Mouse (Mus musculus) spleen, postnatal 36 days (tissue): Measurements from ENCODE around the gene 6030408B16Rik.
A peak's percentile ranks its signal among the peaks of the same experiment; 100 is the strongest.

Source experiments
- DNase-seq, 2 experiments: peaks; one replicate each; pipeline ENCODE4 v3.0.0; 2022; ENCODE audit warnings: low spot score in 2 of 2, mixed read lengths in 1 of 2

The 6030408B16Rik gene

DNA sequence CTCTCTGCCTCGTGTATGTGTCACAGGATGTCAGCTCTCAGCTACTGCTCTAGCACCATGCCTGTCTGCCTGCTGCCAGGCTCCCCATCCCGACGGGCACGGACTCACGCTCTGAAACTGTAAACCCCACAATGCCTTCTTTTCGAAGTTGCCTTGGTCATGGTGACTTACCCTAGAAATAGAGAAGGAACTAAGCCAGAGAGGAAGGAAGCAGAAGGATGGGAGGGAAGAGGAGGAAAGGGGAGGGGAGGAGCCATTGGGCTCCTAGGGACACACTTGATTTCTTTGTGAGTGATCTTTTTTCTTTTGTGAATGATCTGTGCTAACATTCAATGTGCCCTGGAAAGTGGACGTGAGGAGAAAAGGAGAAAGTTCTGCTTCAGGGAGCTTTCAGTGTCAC is 5.0 kb downstream of the 6030408B16Rik start:
- DNase-seq: no peak

GRCm38 (mm10) chr15:101298550-101298949 is 5.5 kb downstream of the 6030408B16Rik start:
- DNase-seq: no peak

- DNase-seq: no peak
Measured at GRCm38 (mm10) chr15:101299480-101299960, 6.5 kb downstream of the 6030408B16Rik start.

DNA sequence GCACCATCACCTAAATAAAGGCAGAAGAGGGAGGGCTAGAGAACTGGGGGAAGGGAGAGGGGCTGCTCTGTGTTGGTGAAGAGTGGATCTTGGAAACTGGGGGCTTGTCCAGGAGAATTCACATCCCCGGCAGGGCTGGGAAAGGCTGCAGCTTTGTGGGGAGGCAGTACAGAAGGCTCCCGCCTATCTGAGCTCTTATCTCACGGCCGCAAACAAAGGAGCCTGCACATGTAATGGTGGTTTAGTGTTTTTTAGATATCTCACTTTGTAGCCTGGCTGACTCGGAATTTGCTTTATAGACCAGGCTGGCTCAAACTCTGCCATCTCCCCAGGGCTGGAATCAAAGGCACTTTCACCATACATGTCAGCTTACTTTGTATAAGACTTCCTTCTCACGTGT is 7.1 kb downstream of the 6030408B16Rik start:
- no peak for DNase-seq

GRCm38 (mm10) chr15:101302201-101302600 is 9.2 kb downstream of the 6030408B16Rik start:
- DNase-seq: no peak

- DNase-seq: no peak
Measured at GRCm38 (mm10) chr15:101303830-101304229, 10.8 kb downstream of the 6030408B16Rik start.

DNA sequence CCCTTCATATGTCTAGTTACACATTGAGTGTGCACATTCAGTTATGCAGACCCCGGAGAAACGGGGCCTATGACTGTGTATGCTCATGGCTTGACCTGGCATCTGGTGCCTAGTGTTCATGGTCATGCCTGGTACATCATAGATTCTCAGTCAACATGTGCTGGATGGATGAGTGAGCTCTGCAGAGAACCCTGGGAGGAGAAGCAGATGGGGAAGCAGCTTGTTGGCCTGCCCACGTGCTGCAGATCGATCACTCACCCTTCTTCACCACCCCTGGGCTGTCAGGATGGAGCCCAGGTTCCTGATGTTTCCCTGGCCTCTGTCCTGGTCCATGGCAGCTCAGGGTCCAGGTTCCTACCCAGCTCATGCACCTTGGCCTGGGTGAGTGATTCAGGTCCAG is 13.4 kb downstream of the 6030408B16Rik start:
- no peak for DNase-seq

- DNase-seq: no peak
Measured at GRCm38 (mm10) chr15:101308440-101309348, 15.7 kb downstream of the 6030408B16Rik start.

DNA sequence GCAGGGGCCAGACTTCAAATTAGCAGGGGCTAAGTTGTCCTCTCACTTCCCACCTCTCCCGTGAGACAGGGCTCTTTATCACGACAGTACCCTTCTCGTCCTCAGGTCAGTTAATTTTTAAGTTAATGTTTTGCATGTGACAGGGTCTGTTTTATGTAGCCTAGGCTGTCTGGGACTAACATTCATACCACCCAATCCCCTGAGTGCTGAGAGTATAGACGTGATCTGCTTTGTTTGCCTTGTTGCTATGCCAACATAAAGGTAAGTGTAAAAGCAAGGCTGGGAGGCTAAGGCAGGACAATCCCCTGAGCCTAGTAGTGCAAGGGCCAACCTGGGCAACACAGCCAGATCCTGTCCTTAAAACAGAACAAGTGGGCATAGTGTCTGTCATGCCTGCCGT is 16.5 kb downstream of the 6030408B16Rik start:
- DNase-seq: no peak

- no peak for DNase-seq
Measured at GRCm38 (mm10) chr15:101311087-101311770, 18.2 kb downstream of the 6030408B16Rik start.

DNA sequence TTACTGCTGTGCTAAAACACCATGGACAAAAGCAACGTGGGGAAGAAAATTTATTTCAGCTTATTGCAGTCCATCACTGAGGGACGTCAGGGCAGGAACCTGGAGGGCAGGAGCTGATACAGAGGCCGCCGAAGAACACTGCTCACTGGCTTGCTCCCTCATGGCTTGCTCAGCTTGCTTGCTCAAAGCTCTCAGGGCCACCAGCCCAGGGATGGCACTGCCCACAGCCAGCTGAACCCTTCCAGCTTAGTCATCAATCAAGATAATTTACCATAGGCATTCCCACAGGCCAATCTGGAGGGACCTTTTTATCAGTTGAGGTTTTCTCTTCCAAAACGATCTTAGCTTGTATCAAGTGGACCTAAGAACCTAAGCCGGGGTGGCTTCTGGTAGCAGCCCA is 19.0 kb downstream of the 6030408B16Rik start:
- no peak for DNase-seq

- no peak for DNase-seq
Measured at GRCm38 (mm10) chr15:101315378-101315777, 22.4 kb downstream of the 6030408B16Rik start.

DNA sequence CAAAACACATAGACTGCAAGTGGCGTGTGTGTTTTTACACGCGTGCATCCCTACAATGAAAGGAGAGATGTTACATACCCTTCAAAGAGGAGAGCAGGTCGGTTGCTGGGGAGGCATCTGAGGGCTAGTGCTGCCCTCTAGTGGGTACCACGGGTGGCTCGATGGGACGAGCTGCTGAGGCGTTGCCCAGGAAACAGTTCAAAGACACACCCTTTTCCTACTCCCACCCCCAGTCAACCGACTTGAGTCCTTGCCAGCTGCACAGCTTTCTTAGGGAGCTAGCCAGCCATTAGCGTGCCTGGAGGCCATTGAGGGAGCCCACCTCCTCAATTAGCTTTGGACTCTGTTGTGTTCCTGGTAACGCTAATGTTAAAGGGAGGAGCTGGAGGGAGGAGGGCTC is 22.8 kb downstream of the 6030408B16Rik start:
- DNase-seq: peak; percentile 84 to 87

DNA sequence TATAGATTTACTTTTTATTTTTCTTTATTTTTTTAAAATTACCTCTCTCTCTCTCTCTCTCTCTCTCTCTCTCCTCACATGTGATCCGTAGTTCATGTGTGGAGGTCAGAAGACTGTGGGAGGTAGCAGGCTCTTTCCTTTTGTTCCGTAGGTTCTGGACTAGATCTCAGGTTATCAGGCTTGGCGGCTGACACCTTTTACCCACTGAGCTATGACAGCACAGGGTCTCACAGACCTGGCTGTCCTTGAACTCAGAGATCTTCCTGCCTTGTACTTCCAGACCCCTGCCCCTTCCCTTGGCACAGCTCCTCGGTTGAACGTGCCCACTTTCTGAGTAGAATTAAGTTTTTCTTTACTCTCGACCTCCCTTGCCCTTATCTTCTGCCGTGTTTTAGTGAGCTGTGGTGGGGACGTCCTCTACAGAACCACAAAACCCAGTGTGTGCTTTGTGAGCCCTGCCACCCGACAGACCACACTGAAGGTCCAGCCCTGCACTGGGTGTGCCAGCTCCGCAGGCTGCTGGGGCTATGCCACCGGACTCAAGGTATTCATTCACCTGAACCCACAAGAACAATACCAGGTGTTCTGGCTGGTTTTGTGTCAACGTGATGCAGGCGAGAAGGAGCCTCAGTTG is 23.4 kb downstream of the 6030408B16Rik start:
- no peak for DNase-seq

- DNase-seq: no peak
Measured at GRCm38 (mm10) chr15:101316913-101317813, 24.2 kb downstream of the 6030408B16Rik start.

DNA sequence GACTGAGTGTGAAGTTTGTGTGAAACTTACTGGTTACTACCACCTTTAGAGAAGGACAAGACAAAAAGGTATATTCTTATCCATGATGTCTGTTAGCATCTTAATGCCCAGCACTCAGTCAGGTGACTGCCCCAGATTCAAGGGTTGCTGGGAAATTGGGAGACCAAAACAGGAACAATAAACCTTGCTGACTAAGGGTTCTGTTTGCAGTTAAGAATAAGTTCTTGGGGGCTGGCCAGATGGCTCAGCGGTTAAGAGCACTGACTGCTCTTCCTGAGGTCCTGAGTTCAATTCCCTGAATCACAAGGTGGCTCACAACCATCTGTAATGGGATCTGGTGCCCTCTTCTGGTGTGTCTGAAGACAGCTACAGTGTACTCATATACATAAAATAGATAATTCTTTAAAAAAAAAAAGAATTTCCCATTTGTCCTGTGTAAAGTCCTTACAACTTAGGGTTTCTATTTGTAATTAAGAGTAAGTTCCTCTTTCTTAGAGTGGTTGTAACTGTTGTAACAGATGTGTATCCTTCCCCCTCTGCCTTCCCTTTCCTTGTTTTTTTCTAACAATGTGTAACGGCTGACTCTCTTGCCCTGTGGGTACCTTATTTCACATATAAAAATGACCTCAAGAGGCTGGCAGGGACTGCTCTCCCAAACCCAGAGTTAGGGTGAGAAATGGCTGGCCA is 24.9 kb downstream of the 6030408B16Rik start:
- no peak for DNase-seq

DNA sequence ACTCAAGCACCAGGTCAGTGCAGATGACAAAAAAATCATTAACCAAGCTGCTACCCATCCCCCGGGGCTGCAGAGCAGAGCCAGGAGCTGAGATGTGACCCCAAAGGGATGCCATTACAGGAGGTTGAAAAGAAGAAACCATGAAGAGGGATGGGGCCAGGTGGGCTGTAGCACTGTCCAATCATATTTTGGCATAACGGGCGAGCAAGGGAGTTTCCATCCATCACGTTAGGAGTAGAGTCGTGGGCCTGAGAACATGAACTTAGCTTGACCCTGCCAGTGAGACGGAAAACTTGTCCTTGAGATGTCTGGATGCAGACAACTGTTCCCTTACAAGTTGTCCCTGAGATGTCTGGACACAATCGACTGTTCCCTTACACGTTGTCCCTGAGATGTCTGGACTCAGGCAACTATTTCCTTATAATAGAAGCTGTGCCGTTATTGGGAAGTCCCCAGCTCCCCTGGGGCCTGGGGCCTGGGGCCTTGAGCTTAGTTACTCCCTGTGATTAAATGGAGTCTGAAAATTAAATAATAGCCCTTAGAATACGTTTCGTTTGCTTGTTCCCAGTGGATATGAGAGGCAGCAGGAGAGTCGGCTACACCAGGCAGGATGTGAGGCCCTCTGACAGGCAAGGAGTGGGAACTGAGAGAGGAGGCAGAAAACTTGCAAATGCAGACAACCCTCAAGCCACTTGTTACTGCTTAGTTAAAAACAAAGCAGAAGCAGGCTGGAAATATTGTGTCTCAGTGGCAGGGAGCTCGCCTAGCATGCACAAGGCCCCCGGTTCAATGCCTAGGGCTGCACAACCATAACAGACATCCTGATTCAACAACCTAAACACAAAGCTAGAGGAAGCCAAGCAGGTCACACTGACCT is 26.1 kb downstream of the 6030408B16Rik start:
- peak in 1 of 2 experiments; percentile 40 for DNase-seq

- DNase-seq: no peak
Measured at GRCm38 (mm10) chr15:101320010-101320617, 27.1 kb downstream of the 6030408B16Rik start.

- DNase-seq: no peak
Measured at GRCm38 (mm10) chr15:101320618-101321041, 27.6 kb downstream of the 6030408B16Rik start.
